Mouse (Mus musculus): Measurements from ENCODE around the gene Elfn1. TPM values are rescaled to one million over a fixed set of nuclear protein-coding genes. Genes with fewer than 3 reads are reported as not detected.

Elfn1 gene
- polyA plus RNA-seq (2012; rRNA removed) = 18.2 and 25.3 TPM in 2 replicates

GRCm38 (mm10) chr5:139907714-139908242, at the start of gene Elfn1:
Gene Elfn1, plus strand, starts transcription at chr5:139907943.

Other genes with a start within 250 kb of the Elfn1 start
- 8.6 and 9.7 TPM in 2 replicates for gene Micall2, start 171.6 kb upstream of the Elfn1 start, polyA plus RNA-seq (2012; rRNA removed)
- gene Ints1, start 132.3 kb upstream of the Elfn1 start, polyA plus RNA-seq (2012; rRNA removed) = 45.7 and 51.4 TPM in 2 replicates
- 14.9 and 15.6 TPM in 2 replicates for gene Mafk, start 116.4 kb upstream of the Elfn1 start, polyA plus RNA-seq (2012; rRNA removed)
- gene Tmem184a, start 88.0 kb upstream of the Elfn1 start, polyA plus RNA-seq (2012; rRNA removed) = 0.19 and 0.69 TPM in 2 replicates
- 0.11 TPM in 1 of 2 replicates, not detected in the other for gene Gm26938, start 81.5 kb upstream of the Elfn1 start, polyA plus RNA-seq (2012; rRNA removed)
- 61.6 and 63.3 TPM in 2 replicates for gene Psmg3, start 81.1 kb upstream of the Elfn1 start, polyA plus RNA-seq (2012; rRNA removed)

Data from central nervous system, embryonic 18 days (tissue).